Mouse (Mus musculus) cerebellum, adult 2 months (tissue): ENCODE results near the gene Ift20.

ENCODE experiments used
- CTCF ChIP-seq: fragments of 200-500 bp; IDR thresholded peaks from 2 replicates; pipeline ENCODE4 v1.5.1; 2011; ENCODE audit warnings: low read depth, mild to moderate bottlenecking, control low read depth, low read length, moderate library complexity, borderline replicate concordance; ENCODE audit not compliant: insufficient read depth
- POLR2A ChIP-seq: fragments of 200-500 bp; IDR thresholded peaks from 2 replicates; pipeline ENCODE4 v1.6.1; 2011; ENCODE audit warnings: low read length, control low read depth, borderline replicate concordance; ENCODE audit not compliant: insufficient read depth

- TF ChIP-seq POLR2A (no peak), CTCF (no peak)
Measured at GRCm38 (mm10) chr11:78530001-78530400, 6.2 kb upstream of the Ift20 start.
